Mouse (Mus musculus): Measurements from ENCODE around the gene Pld5. TPM values are rescaled to one million over a fixed set of nuclear protein-coding genes. Genes with fewer than 3 reads are reported as not detected.

Gene Pld5
- polyA plus RNA-seq, 2 experiments, result 0.01 TPM; not detected in 1

GRCm38 (mm10) chr1:176011535-176011934, 263.6 kb downstream of the Pld5 start:
- no peak for ATAC-seq (ENCODE audit: insufficient read depth)
- Histone ChIP-seq H3K4me2 (ENCODE audit: low read depth) (no peak overlapping the region), H3K9me3 (ENCODE audit: control insufficient read depth, low read length) (no peaks in the 10 kb centered on the region), H3K27ac (no peak overlapping the region), H3K4me1 (replicated peaks; ENCODE audit: control insufficient read depth in 2 of 2, insufficient read depth in 2 of 2, low read length in 1 of 2) (no peaks in the 10 kb centered on the region), H3K9ac (replicated peaks) (no peak overlapping the region), H3K4me3 (ENCODE audit: insufficient read depth in 1 of 2, low read depth in 2 of 2, low read length in 2 of 2) (no peak overlapping the region), H3K36me3 (replicated peaks; ENCODE audit: control insufficient read depth, insufficient read depth, low read depth) (no peaks in the 10 kb centered on the region), H3K27me3 (ENCODE audit: control insufficient read depth, insufficient read depth, low read length) (no peaks in the 10 kb centered on the region)
- no peak for TF ChIP-seq EP300 (IDR thresholded peaks at IDR 0.05; ENCODE audit: low read depth)
- no peak for TF ChIP-seq CTCF (IDR thresholded peaks at IDR 0.05; ENCODE audit: low read depth)
- no peak for DNase-seq (ENCODE audit: low read depth in 3 of 3, low spot score in 3 of 3)

GRCm38 (mm10) chr1:176011072-176011471, 264.0 kb downstream of the Pld5 start:
- Histone ChIP-seq H3K27me3 (ENCODE audit: control insufficient read depth, insufficient read depth, low read length) (no peaks in the 10 kb centered on the region), H3K4me1 (replicated peaks; ENCODE audit: control insufficient read depth in 2 of 2, insufficient read depth in 2 of 2, low read length in 1 of 2) (no peaks in the 10 kb centered on the region), H3K9ac (replicated peaks) (no peak overlapping the region), H3K36me3 (replicated peaks; ENCODE audit: control insufficient read depth, insufficient read depth, low read depth) (no peaks in the 10 kb centered on the region), H3K27ac (no peak overlapping the region), H3K4me3 (ENCODE audit: insufficient read depth in 1 of 2, low read depth in 2 of 2, low read length in 2 of 2) (no peak overlapping the region), H3K9me3 (ENCODE audit: control insufficient read depth, low read length) (no peaks in the 10 kb centered on the region), H3K4me2 (ENCODE audit: low read depth) (no peak overlapping the region)
- no peak for ATAC-seq (ENCODE audit: insufficient read depth)
- DNase-seq (ENCODE audit: low read depth in 3 of 3, low spot score in 3 of 3), result no peak
- TF ChIP-seq EP300 (IDR thresholded peaks at IDR 0.05; ENCODE audit: low read depth), result no peak

GRCm38 (mm10) chr1:176008411-176008810, 266.7 kb downstream of the Pld5 start:
- 55% methylated on average over 2 of the region's 2 CpGs for WGBS (ENCODE audit: insufficient replicate concordance)
- no peak for ATAC-seq (ENCODE audit: insufficient read depth)
- no peaks in the 10 kb centered on the region for H3K9me3 ChIP-seq (ENCODE audit: control insufficient read depth, low read length)
- no peak overlapping the region for H3K9ac ChIP-seq (replicated peaks)
- H3K27me3 ChIP-seq (ENCODE audit: control insufficient read depth, insufficient read depth, low read length), result no peaks in the 10 kb centered on the region
- no peaks in the 10 kb centered on the region for H3K4me1 ChIP-seq (replicated peaks; ENCODE audit: control insufficient read depth in 2 of 2, insufficient read depth in 2 of 2, low read length in 1 of 2)
- TF ChIP-seq EP300 (IDR thresholded peaks at IDR 0.05; ENCODE audit: low read depth) (no peak), CTCF (IDR thresholded peaks at IDR 0.05; ENCODE audit: low read depth) (no peak)
- H3K4me3 ChIP-seq (ENCODE audit: insufficient read depth in 1 of 2, low read depth in 2 of 2, low read length in 2 of 2), result no peak overlapping the region
- no peak overlapping the region for H3K4me2 ChIP-seq (ENCODE audit: low read depth)
- H3K36me3 ChIP-seq (replicated peaks; ENCODE audit: control insufficient read depth, insufficient read depth, low read depth), result no peaks in the 10 kb centered on the region
- DNase-seq (ENCODE audit: low read depth in 3 of 3, low spot score in 3 of 3), result no peak
- no peak overlapping the region for H3K27ac ChIP-seq

- no peaks in the 10 kb centered on the region for H3K4me1 ChIP-seq (replicated peaks; ENCODE audit: control insufficient read depth in 2 of 2, insufficient read depth in 2 of 2, low read length in 1 of 2)
- H3K9ac ChIP-seq (replicated peaks), result no peak overlapping the region
- DNase-seq (ENCODE audit: low read depth in 3 of 3, low spot score in 3 of 3) (no peak), ATAC-seq (ENCODE audit: insufficient read depth) (no peak)
- H3K9me3 ChIP-seq (ENCODE audit: control insufficient read depth, low read length), result no peaks in the 10 kb centered on the region
- H3K27me3 ChIP-seq (ENCODE audit: control insufficient read depth, insufficient read depth, low read length), result no peaks in the 10 kb centered on the region
- H3K36me3 ChIP-seq (replicated peaks; ENCODE audit: control insufficient read depth, insufficient read depth, low read depth), result no peaks in the 10 kb centered on the region
- H3K4me2 ChIP-seq (ENCODE audit: low read depth), result no peak overlapping the region
- TF ChIP-seq CTCF (IDR thresholded peaks at IDR 0.05; ENCODE audit: low read depth), result no peak
- TF ChIP-seq EP300 (IDR thresholded peaks at IDR 0.05; ENCODE audit: low read depth), result no peak
- no peak overlapping the region for H3K27ac ChIP-seq
- 66% methylated on average over 5 of the region's 5 CpGs for WGBS (ENCODE audit: insufficient replicate concordance)
- H3K4me3 ChIP-seq (ENCODE audit: insufficient read depth in 1 of 2, low read depth in 2 of 2, low read length in 2 of 2), result no peak overlapping the region
Observed at GRCm38 (mm10) chr1:176000599-176000998, 274.5 kb downstream of the Pld5 start.

- H3K4me2 ChIP-seq (ENCODE audit: low read depth), result no peak overlapping the region
- no peak for ATAC-seq (ENCODE audit: insufficient read depth)
- no peaks in the 10 kb centered on the region for H3K36me3 ChIP-seq (replicated peaks; ENCODE audit: control insufficient read depth, insufficient read depth, low read depth)
- H3K4me1 ChIP-seq (replicated peaks; ENCODE audit: control insufficient read depth in 2 of 2, insufficient read depth in 2 of 2, low read length in 1 of 2), result no peaks in the 10 kb centered on the region
- DNase-seq (ENCODE audit: low read depth in 3 of 3, low spot score in 3 of 3), result no peak
- no peak overlapping the region for H3K4me3 ChIP-seq (ENCODE audit: insufficient read depth in 1 of 2, low read depth in 2 of 2, low read length in 2 of 2)
- no peaks in the 10 kb centered on the region for H3K9me3 ChIP-seq (ENCODE audit: control insufficient read depth, low read length)
- H3K9ac ChIP-seq (replicated peaks), result no peak overlapping the region
- TF ChIP-seq CTCF (IDR thresholded peaks at IDR 0.05; ENCODE audit: low read depth) (no peak), EP300 (IDR thresholded peaks at IDR 0.05; ENCODE audit: low read depth) (no peak)
- H3K27ac ChIP-seq, result no peak overlapping the region
- H3K27me3 ChIP-seq (ENCODE audit: control insufficient read depth, insufficient read depth, low read length), result no peaks in the 10 kb centered on the region
- WGBS (ENCODE audit: insufficient replicate concordance), result 61% methylated on average over 7 of the region's 7 CpGs
Observed at GRCm38 (mm10) chr1:175997076-175997651, 277.9 kb downstream of the Pld5 start.
